Mouse (Mus musculus) small intestine, adult 2 months (tissue): ENCODE measurements around the gene Spryd3.

Source experiments
- CTCF ChIP-seq: fragments of 200-500 bp; IDR thresholded peaks from 2 replicates; pipeline ENCODE4 v1.5.1; 2012; ENCODE audit warnings: low read depth, mild to moderate bottlenecking, control low read depth, inconsistent platforms, low read length, moderate library complexity, mixed read lengths; ENCODE audit not compliant: insufficient replicate concordance, insufficient read length; ENCODE audit errors: extremely low read depth
- POLR2A ChIP-seq: fragments of 200-500 bp; IDR thresholded peaks from 2 replicates; pipeline ENCODE4 v1.6.1; 2012; ENCODE audit warnings: low read depth, mild to moderate bottlenecking, control low read depth, inconsistent platforms, low read length, moderate library complexity

DNA sequence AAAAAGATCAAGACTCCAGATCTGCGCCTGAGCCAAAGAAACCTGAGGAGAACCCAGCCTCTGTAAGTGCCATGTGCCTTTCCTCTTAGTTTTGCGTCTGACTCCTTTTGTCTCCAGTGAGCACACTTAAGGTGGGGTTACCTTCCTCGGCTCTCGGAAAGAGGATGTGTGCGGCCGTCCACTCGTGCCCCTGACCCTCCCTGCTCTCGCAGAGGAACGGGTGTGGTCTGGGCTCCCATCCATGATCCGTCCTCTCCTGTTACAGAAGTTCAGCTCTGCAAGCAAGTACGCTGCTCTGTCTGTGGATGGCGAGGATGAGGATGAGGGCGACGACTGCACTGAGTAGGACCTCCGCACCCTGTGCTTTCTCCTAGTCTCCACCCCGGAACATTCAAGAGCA, 41.0 kb downstream of the Spryd3 start:
- TF ChIP-seq POLR2A, result no peak
- TF ChIP-seq CTCF, result no peak
